Mouse (Mus musculus): Measurements from ENCODE around the gene Cul1. TPM values are rescaled to one million over a fixed set of nuclear protein-coding genes. Genes with fewer than 3 reads are reported as not detected.

The Cul1 gene
- polyA plus RNA-seq, 1 experiment from 2014 or later: 61.1 TPM

GRCm38 (mm10) chr6:47465400-47465799 lies 12.2 kb downstream of the Cul1 start:
- Histone ChIP-seq H3K4me1 (replicated peaks; ENCODE audit: control insufficient read depth, insufficient read depth) (no peaks in the 10 kb centered on the region), H3K4me3 (ENCODE audit: low read depth, low read length) (no peak overlapping the region), H3K36me3 (ENCODE audit: control insufficient read depth, insufficient read depth, low read length) (no peaks in the 10 kb centered on the region), H3K9me3 (ENCODE audit: control insufficient read depth, low read length) (no peaks in the 10 kb centered on the region), H3K9ac (ENCODE audit: low read length) (no peak overlapping the region), H3K27me3 (ENCODE audit: control insufficient read depth, insufficient read depth, low read length) (no peaks in the 10 kb centered on the region), H3K27ac (replicated peaks) (no peak overlapping the region), H3K4me2 (replicated peaks; ENCODE audit: low read depth) (no peak overlapping the region)
- 28% methylated on average over 2 of the region's 2 CpGs for WGBS
- ATAC-seq (ENCODE audit: low FRiP score, low TSS enrichment): no peak
- no peak for DNase-seq (ENCODE audit: low spot score)
- TF ChIP-seq CTCF (IDR thresholded peaks at IDR 0.05; ENCODE audit: low read depth): peak; percentile 53
- no peak for TF ChIP-seq EP300 (optimal IDR thresholded peaks at IDR 0.05)

- no peak overlapping the region for H3K4me2 ChIP-seq (replicated peaks; ENCODE audit: low read depth)
- H3K9me3 ChIP-seq (ENCODE audit: control insufficient read depth, low read length): no peaks in the 10 kb centered on the region
- 82% methylated on average over 2 of the region's 2 CpGs for WGBS
- no peak for DNase-seq (ENCODE audit: low spot score)
- H3K4me1 ChIP-seq (replicated peaks; ENCODE audit: control insufficient read depth, insufficient read depth): no peaks in the 10 kb centered on the region
- H3K9ac ChIP-seq (ENCODE audit: low read length): no peak overlapping the region
- H3K36me3 ChIP-seq (ENCODE audit: control insufficient read depth, insufficient read depth, low read length): no peaks in the 10 kb centered on the region
- TF ChIP-seq CTCF (IDR thresholded peaks at IDR 0.05; ENCODE audit: low read depth): no peak
- no peak for TF ChIP-seq EP300 (optimal IDR thresholded peaks at IDR 0.05)
- no peak for ATAC-seq (ENCODE audit: low FRiP score, low TSS enrichment)
- H3K27me3 ChIP-seq (ENCODE audit: control insufficient read depth, insufficient read depth, low read length): no peaks in the 10 kb centered on the region
- H3K27ac ChIP-seq (replicated peaks): no peak overlapping the region
- no peak overlapping the region for H3K4me3 ChIP-seq (ENCODE audit: low read depth, low read length)
Measured at GRCm38 (mm10) chr6:47466488-47466887, 13.3 kb downstream of the Cul1 start.

GRCm38 (mm10) chr6:47467058-47467457 lies 13.9 kb downstream of the Cul1 start:
- ATAC-seq (ENCODE audit: low FRiP score, low TSS enrichment): no peak
- no peak for TF ChIP-seq CTCF (IDR thresholded peaks at IDR 0.05; ENCODE audit: low read depth)
- TF ChIP-seq EP300 (optimal IDR thresholded peaks at IDR 0.05): no peak
- Histone ChIP-seq H3K27me3 (ENCODE audit: control insufficient read depth, insufficient read depth, low read length) (no peaks in the 10 kb centered on the region), H3K4me1 (replicated peaks; ENCODE audit: control insufficient read depth, insufficient read depth) (no peaks in the 10 kb centered on the region; the same call in 1 of the 2 replicates), H3K9me3 (ENCODE audit: control insufficient read depth, low read length) (no peaks in the 10 kb centered on the region), H3K36me3 (ENCODE audit: control insufficient read depth, insufficient read depth, low read length) (no peaks in the 10 kb centered on the region), H3K9ac (ENCODE audit: low read length) (no peak overlapping the region), H3K27ac (replicated peaks) (no peak overlapping the region), H3K4me3 (ENCODE audit: low read depth, low read length) (no peak overlapping the region), H3K4me2 (replicated peaks; ENCODE audit: low read depth) (no peak overlapping the region)
- no peak for DNase-seq (ENCODE audit: low spot score)

GRCm38 (mm10) chr6:47469760-47470159 lies 16.6 kb downstream of the Cul1 start:
- H3K4me2 ChIP-seq (replicated peaks; ENCODE audit: low read depth): no peak overlapping the region
- H3K4me1 ChIP-seq (replicated peaks; ENCODE audit: control insufficient read depth, insufficient read depth): no peaks in the 10 kb centered on the region; the same call in 1 of the 2 replicates
- ATAC-seq (ENCODE audit: low FRiP score, low TSS enrichment): no peak
- no peak overlapping the region for H3K27ac ChIP-seq (replicated peaks)
- H3K9ac ChIP-seq (ENCODE audit: low read length): no peak overlapping the region
- no peak for DNase-seq (ENCODE audit: low spot score)
- H3K36me3 ChIP-seq (ENCODE audit: control insufficient read depth, insufficient read depth, low read length): no peaks in the 10 kb centered on the region
- no peaks in the 10 kb centered on the region for H3K27me3 ChIP-seq (ENCODE audit: control insufficient read depth, insufficient read depth, low read length)
- H3K4me3 ChIP-seq (ENCODE audit: low read depth, low read length): no peak overlapping the region
- TF ChIP-seq CTCF (IDR thresholded peaks at IDR 0.05; ENCODE audit: low read depth) (no peak), EP300 (optimal IDR thresholded peaks at IDR 0.05) (no peak)
- H3K9me3 ChIP-seq (ENCODE audit: control insufficient read depth, low read length): no peaks in the 10 kb centered on the region

- no peaks in the 10 kb centered on the region for H3K9me3 ChIP-seq (ENCODE audit: control insufficient read depth, low read length)
- no peak overlapping the region for H3K9ac ChIP-seq (ENCODE audit: low read length)
- no peaks in the 10 kb centered on the region for H3K36me3 ChIP-seq (ENCODE audit: control insufficient read depth, insufficient read depth, low read length)
- ATAC-seq (ENCODE audit: low FRiP score, low TSS enrichment): no peak
- no peak overlapping the region for H3K4me3 ChIP-seq (ENCODE audit: low read depth, low read length)
- no peak overlapping the region for H3K4me2 ChIP-seq (replicated peaks; ENCODE audit: low read depth)
- no peak for DNase-seq (ENCODE audit: low spot score)
- TF ChIP-seq CTCF (IDR thresholded peaks at IDR 0.05; ENCODE audit: low read depth): no peak
- no peak for TF ChIP-seq EP300 (optimal IDR thresholded peaks at IDR 0.05)
- H3K27ac ChIP-seq (replicated peaks): no peak overlapping the region
- H3K27me3 ChIP-seq (ENCODE audit: control insufficient read depth, insufficient read depth, low read length): no peaks in the 10 kb centered on the region
- no peaks in the 10 kb centered on the region; the same call in 1 of the 2 replicates for H3K4me1 ChIP-seq (replicated peaks; ENCODE audit: control insufficient read depth, insufficient read depth)
Measured at GRCm38 (mm10) chr6:47472444-47472843, 19.2 kb downstream of the Cul1 start.

GRCm38 (mm10) chr6:47482027-47482426 lies 28.8 kb downstream of the Cul1 start:
- Histone ChIP-seq H3K4me2 (replicated peaks; ENCODE audit: low read depth) (no peak overlapping the region), H3K4me3 (ENCODE audit: low read depth, low read length) (no peak overlapping the region), H3K9ac (ENCODE audit: low read length) (no peak overlapping the region), H3K9me3 (ENCODE audit: control insufficient read depth, low read length) (no peaks in the 10 kb centered on the region), H3K27me3 (ENCODE audit: control insufficient read depth, insufficient read depth, low read length) (no peaks in the 10 kb centered on the region), H3K27ac (replicated peaks) (no peak overlapping the region), H3K36me3 (ENCODE audit: control insufficient read depth, insufficient read depth, low read length) (peaks cover 2% of the 10 kb centered on the region; the same call in 1 of the 2 replicates), H3K4me1 (replicated peaks; ENCODE audit: control insufficient read depth, insufficient read depth) (peaks cover 4% of the 10 kb centered on the region)
- TF ChIP-seq CTCF (IDR thresholded peaks at IDR 0.05; ENCODE audit: low read depth) (no peak), EP300 (optimal IDR thresholded peaks at IDR 0.05) (no peak)
- no peak for ATAC-seq (ENCODE audit: low FRiP score, low TSS enrichment)
- 83% methylated on average over 1 of the region's 1 CpGs for WGBS
- DNase-seq (ENCODE audit: low spot score): no peak
